Mouse (Mus musculus): ENCODE data around the gene Ang5. TPM values are rescaled to one million over a fixed set of nuclear protein-coding genes. Genes with fewer than 3 reads are reported as not detected.

Ang5 gene
- total RNA-seq, 2 experiments from 2014 or later, result not detected

Other genes starting within 250 kb of the Ang5 start
- gene Gm16506, start 229.6 kb upstream of the Ang5 start, total RNA-seq (2021), result not detected
- not detected for gene Gm6526, start 209.2 kb upstream of the Ang5 start, total RNA-seq (2021)
- gene Gm8180, start 172.3 kb upstream of the Ang5 start, total RNA-seq (2021), result not detected
- gene Ear1, start 81.6 kb upstream of the Ang5 start, total RNA-seq (2021), result not detected
- not detected for gene Ear10, start 33.5 kb upstream of the Ang5 start, total RNA-seq (2021)
- gene Gm8113, start 31.7 kb upstream of the Ang5 start, total RNA-seq (2021), result not detected
- gene Ang6, start 45.2 kb downstream of the Ang5 start, total RNA-seq (2021), result not detected
- under 1 TPM; 0.47 to 0.79 TPM for gene Ear2, start 145.6 kb downstream of the Ang5 start, total RNA-seq (2021)
- gene Gm3327, start 166.8 kb downstream of the Ang5 start, total RNA-seq (2021), result not detected
- not detected for gene Gm8212, start 240.6 kb downstream of the Ang5 start, total RNA-seq (2021)